Mouse (Mus musculus): ENCODE data around the gene Gm9817. TPM values are rescaled to one million over a fixed set of nuclear protein-coding genes. Genes with fewer than 3 reads are reported as not detected.

Gm9817 gene
- not detected for polyA plus RNA-seq (2017; shearing (Covaris generic))

GRCm38 (mm10) chr13:45078392-45078791 lies at the start of gene Gm9817:
Gene Gm9817 (plus strand): TSS chr13:45078692.

Other genes starting within 250 kb of the Gm9817 start
- 50.6 TPM for gene Dtnbp1, start 76.5 kb upstream of the Gm9817 start, polyA plus RNA-seq (2017; shearing (Covaris generic))